Mouse (Mus musculus) heart, embryonic 10.5 days (tissue): ENCODE results near the gene Pced1b. TPM values are rescaled to one million over a fixed set of nuclear protein-coding genes. Genes with fewer than 3 reads are reported as not detected.
A peak's percentile ranks its signal among the peaks of the same experiment; 100 is the strongest.
"Not testable (repeated sequence)": the region's sequence is repeated elsewhere in the genome, so short reads cannot be mapped to it uniquely, and the experiment has no call there.

Experiments
- DNase-seq: peaks from one replicate; pipeline ENCODE4 v3.0.0-alpha.2; 2017; ENCODE audit warnings: low spot score
- H3K27ac ChIP-seq: fragments of 300-500 bp; sonication (generic); 2 replicates; pipeline ENCODE4 v1.5.1; 2016; ENCODE audit warnings: mild to moderate bottlenecking
- H3K27me3 ChIP-seq: fragments of 300-500 bp; sonication (generic); 2 replicates; pipeline ENCODE4 v1.6.1; 2016; ENCODE audit warnings: mild to moderate bottlenecking; ENCODE audit not compliant: poor library complexity, insufficient read depth, severe bottlenecking
- H3K36me3 ChIP-seq: fragments of 300-500 bp; sonication (generic); 2 replicates; pipeline ENCODE4 v1.6.1; 2016; ENCODE audit warnings: mild to moderate bottlenecking, moderate library complexity
- H3K4me1 ChIP-seq: fragments of 300-500 bp; sonication (generic); 2 replicates; pipeline ENCODE4 v1.6.1; 2016; ENCODE audit warnings: mild to moderate bottlenecking
- H3K4me3 ChIP-seq: fragments of 300-500 bp; sonication (generic); 2 replicates; pipeline ENCODE4 v1.5.1; 2016; ENCODE audit warnings: mild to moderate bottlenecking, moderate library complexity
- H3K9me3 ChIP-seq: fragments of 300-500 bp; sonication (generic); 2 replicates; pipeline ENCODE4 v1.6.1; 2016; ENCODE audit warnings: mild to moderate bottlenecking, moderate library complexity
- WGBS: fragments of 180-500 bp; shearing (Covaris S2); methylation state at CpG from one replicate; pipeline ENCODE4 v1.1.7; 2016; 5-methylcytosine and 5-hydroxymethylcytosine counted together
- polyA plus RNA-seq: library from polyadenylated mRNA; unstranded; fragments of >200 nt; fragmentation: Nextera tagmentation; extraction: Ambion mirVana; gene quantifications from 2 replicates; pipeline ENCODE4 v1.2.1, GENCODE M21; 2016

Pced1b gene
- 2.3 and 2.4 TPM in 2 replicates for polyA plus RNA-seq

- 1% methylated on average over 119 of the region's 125 CpGs for WGBS
Observed at GRCm38 (mm10) chr15:97246911-97247790, at the start of gene Pced1b, which contains the start of gene Amigo2. Gene Pced1b, plus strand, starts transcription at chr15:97247107. Gene Amigo2, minus strand, starts transcription at chr15:97247287.

GRCm38 (mm10) chr15:97204889-97205288, 42.0 kb upstream of the Pced1b start:
- 79% methylated on average over 3 of the region's 3 CpGs for WGBS
- no peaks in the 10 kb centered on the region for H3K27me3 ChIP-seq
- no peaks in the 10 kb centered on the region for H3K9me3 ChIP-seq
- no peak overlapping the region for H3K4me3 ChIP-seq
- H3K4me1 ChIP-seq: no peaks in the 10 kb centered on the region
- H3K27ac ChIP-seq: no peak overlapping the region
- DNase-seq: no peak
- no peaks in the 10 kb centered on the region for H3K36me3 ChIP-seq

More at GRCm38 (mm10) chr15:97246911-97247790, at the start of gene Pced1b, which contains the start of gene Amigo2:
- no peaks in the 10 kb centered on the region for H3K9me3 ChIP-seq
- no peaks in the 10 kb centered on the region for H3K36me3 ChIP-seq
- H3K27ac ChIP-seq: peak within 1 kb of the TSS; percentile 97
- DNase-seq: no peak
- H3K4me1 ChIP-seq: peaks cover 13% of the 10 kb centered on the region; the same call in 1 of the 2 replicates
- peak within 1 kb of the TSS; percentile 94 for H3K4me3 ChIP-seq
- H3K27me3 ChIP-seq: peaks cover 38% of the 10 kb centered on the region

- DNase-seq: no peak
- no peaks in the 10 kb centered on the region for H3K4me1 ChIP-seq
- no peaks in the 10 kb centered on the region for H3K27me3 ChIP-seq
- no peaks in the 10 kb centered on the region for H3K36me3 ChIP-seq
- H3K9me3 ChIP-seq: no peaks in the 10 kb centered on the region
- no peak overlapping the region for H3K27ac ChIP-seq
- no peak overlapping the region for H3K4me3 ChIP-seq
- WGBS: 89% methylated on average over 10 of the region's 10 CpGs
Observed at GRCm38 (mm10) chr15:97205776-97206175, 41.1 kb upstream of the Pced1b start.

GRCm38 (mm10) chr15:97206506-97206905, 40.4 kb upstream of the Pced1b start:
- Histone ChIP-seq H3K4me1 (no peaks in the 10 kb centered on the region), H3K27me3 (no peaks in the 10 kb centered on the region), H3K9me3 (no peaks in the 10 kb centered on the region), H3K27ac (no peak overlapping the region), H3K36me3 (no peaks in the 10 kb centered on the region), H3K4me3 (no peak overlapping the region)
- no peak for DNase-seq
- 91% methylated on average over 8 of the region's 8 CpGs for WGBS

- H3K27ac ChIP-seq, DNase-seq, H3K36me3 ChIP-seq, H3K9me3 ChIP-seq, H3K4me3 ChIP-seq, H3K4me1 ChIP-seq, H3K27me3 ChIP-seq: not testable (repeated sequence)
- WGBS: 72% methylated on average over 3 of the region's 3 CpGs
Observed at GRCm38 (mm10) chr15:97209754-97210153, 37.2 kb upstream of the Pced1b start.

GRCm38 (mm10) chr15:97212501-97213477, 34.1 kb upstream of the Pced1b start:
- H3K4me3 ChIP-seq: no peak overlapping the region
- no peaks in the 10 kb centered on the region for H3K36me3 ChIP-seq
- no peaks in the 10 kb centered on the region for H3K27me3 ChIP-seq
- no peak for DNase-seq
- H3K27ac ChIP-seq: no peak overlapping the region
- 74% methylated on average over 17 of the region's 17 CpGs for WGBS
- H3K9me3 ChIP-seq: no peaks in the 10 kb centered on the region; the same call in 1 of the 2 replicates
- no peaks in the 10 kb centered on the region for H3K4me1 ChIP-seq

GRCm38 (mm10) chr15:97216843-97217242, 30.1 kb upstream of the Pced1b start:
- Histone ChIP-seq H3K4me3 (no peak overlapping the region), H3K36me3 (no peaks in the 10 kb centered on the region), H3K9me3 (no peaks in the 10 kb centered on the region; the same call in 1 of the 2 replicates), H3K27ac (no peak overlapping the region), H3K4me1 (no peaks in the 10 kb centered on the region), H3K27me3 (no peaks in the 10 kb centered on the region)
- no peak for DNase-seq
- 95% methylated on average over 5 of the region's 5 CpGs for WGBS

GRCm38 (mm10) chr15:97223431-97223830, 23.5 kb upstream of the Pced1b start:
- Histone ChIP-seq H3K36me3 (no peaks in the 10 kb centered on the region), H3K4me1 (no peaks in the 10 kb centered on the region), H3K27ac (no peak overlapping the region), H3K9me3 (0 out of 2 replicates have a peak, but pooled peaks cover 8% of the 10 kb centered on the region), H3K4me3 (no peak overlapping the region), H3K27me3 (0 out of 2 replicates have a peak, but pooled peaks cover 3% of the 10 kb centered on the region)
- WGBS: 85% methylated on average over 10 of the region's 10 CpGs
- no peak for DNase-seq

- Histone ChIP-seq H3K27ac (no peak overlapping the region), H3K4me1 (no peaks in the 10 kb centered on the region), H3K36me3 (no peaks in the 10 kb centered on the region), H3K9me3 (0 out of 2 replicates have a peak, but pooled peaks cover 8% of the 10 kb centered on the region), H3K27me3 (0 out of 2 replicates have a peak, but pooled peaks cover 3% of the 10 kb centered on the region), H3K4me3 (no peak overlapping the region)
- 79% methylated on average over 8 of the region's 8 CpGs for WGBS
- DNase-seq: no peak
Observed at GRCm38 (mm10) chr15:97224003-97224402, 22.9 kb upstream of the Pced1b start.

GRCm38 (mm10) chr15:97229494-97230077, 17.3 kb upstream of the Pced1b start:
- no peak overlapping the region for H3K4me3 ChIP-seq
- no peaks in the 10 kb centered on the region for H3K4me1 ChIP-seq
- WGBS: 82% methylated on average over 11 of the region's 11 CpGs
- H3K27me3 ChIP-seq: 0 out of 2 replicates have a peak, but pooled peaks cover 3% of the 10 kb centered on the region
- no peak for DNase-seq
- H3K36me3 ChIP-seq: no peaks in the 10 kb centered on the region
- H3K9me3 ChIP-seq: peaks cover 8% of the 10 kb centered on the region; the same call in 1 of the 2 replicates
- no peak overlapping the region for H3K27ac ChIP-seq

GRCm38 (mm10) chr15:97234076-97234475, 12.8 kb upstream of the Pced1b start:
- no peak for DNase-seq
- Histone ChIP-seq H3K9me3 (peaks cover 8% of the 10 kb centered on the region; the same call in 1 of the 2 replicates), H3K27ac (no peak overlapping the region), H3K4me3 (no peak overlapping the region), H3K36me3 (no peaks in the 10 kb centered on the region), H3K4me1 (no peaks in the 10 kb centered on the region), H3K27me3 (peaks cover 5% of the 10 kb centered on the region)
- 88% methylated on average over 6 of the region's 6 CpGs for WGBS

GRCm38 (mm10) chr15:97235183-97235582, 11.7 kb upstream of the Pced1b start:
- WGBS: 28% methylated on average over 7 of the region's 7 CpGs
- H3K4me3 ChIP-seq: no peak overlapping the region

More at GRCm38 (mm10) chr15:97235183-97235582, 11.7 kb upstream of the Pced1b start:
- no peak for DNase-seq
- Histone ChIP-seq H3K36me3 (no peaks in the 10 kb centered on the region), H3K9me3 (peaks cover 8% of the 10 kb centered on the region; the same call in 1 of the 2 replicates), H3K27ac (no peak overlapping the region), H3K4me1 (no peaks in the 10 kb centered on the region), H3K27me3 (peaks cover 5% of the 10 kb centered on the region)
